ENCODE assay signal across 9 mouse cellular contexts in the genomic region with DNA sequence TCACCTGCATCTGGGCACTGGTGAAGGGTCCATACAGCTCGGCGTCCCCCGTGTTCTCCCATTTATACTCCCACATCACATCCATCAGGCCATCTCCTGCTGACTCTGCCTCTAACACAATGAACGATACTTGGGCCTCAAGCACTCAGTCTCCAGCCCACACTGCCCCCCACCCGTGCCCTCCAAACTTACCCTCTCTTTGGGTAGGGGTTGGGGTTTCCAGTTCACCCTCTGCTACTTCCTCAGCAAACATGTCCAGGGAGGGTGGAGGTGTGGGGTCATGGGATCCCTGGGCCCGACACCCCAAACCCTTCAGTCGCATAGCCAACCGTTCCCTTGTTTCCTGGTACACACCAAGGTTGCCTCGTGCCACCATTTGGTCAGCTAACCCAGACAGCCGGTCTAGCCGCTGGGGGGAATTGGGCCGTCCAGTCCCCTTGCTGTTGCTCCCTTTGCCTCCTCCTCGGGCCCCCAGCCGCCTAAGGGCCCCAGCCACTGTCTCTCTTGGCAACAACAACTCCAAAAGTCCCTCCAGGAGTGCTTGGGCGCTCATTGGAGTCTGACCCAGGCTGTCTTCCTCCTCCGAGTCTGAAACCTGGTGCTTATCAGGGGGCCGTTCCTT. TPM values are rescaled to one million over a fixed set of nuclear protein-coding genes. Genes with fewer than 3 reads are reported as not detected.
DNase-seq lines count a peak whose midpoint lies in the region; ATAC-seq lines count a peak whose summit lies in the region.
"Had no signal": no experiment of that assay in that cellular context is flagged by ENCODE, and none has a peak within 500 bp of the region (broad histone marks: within the 10 kb centered on the region; RNA-seq: fewer than 3 reads in every experiment).

No protein-coding gene starts in this region.

- H3K36me3 ChIP-seq in lung, embryonic 15.5 days = peaks cover 58% of the 10 kb centered on the region
- peaks cover 74% of the 10 kb centered on the region for H3K36me3 ChIP-seq in limb, embryonic 10.5 days
- peaks cover 67% of the 10 kb centered on the region for H3K36me3 ChIP-seq in neural tube, embryonic 13.5 days

- DNase-seq in cerebellum, adult 9-10 months = peak; percentile 33
- DNase-seq in cerebellum, postnatal 14 days = no peak
- DNase-seq in lung, postnatal 10 days = no peak
- DNase-seq in limb, embryonic 10.5 days (ENCODE audit: low spot score) = no peak
- DNase-seq in ovary, postnatal 10 days (ENCODE audit: low spot score) = no peak
- no peak for DNase-seq in right cerebral cortex, postnatal 14 days
- DNase-seq: kidney, adult 2 months had no signal

- H3K9ac ChIP-seq in lung, embryonic 15.5 days = no peak overlapping the region
- H3K9ac ChIP-seq in neural tube, embryonic 13.5 days = no peak overlapping the region

- WGBS in lung, embryonic 15.5 days = 85% methylated on average over 17 of the region's 17 CpGs
- WGBS in limb, embryonic 10.5 days = 95% methylated on average over 17 of the region's 17 CpGs
- 93% methylated on average over 17 of the region's 17 CpGs for WGBS in neural tube, embryonic 13.5 days

- H3K4me2 ChIP-seq in lung, embryonic 15.5 days = peak overlapping the region; percentile 73
- peak overlapping the region; percentile 77 for H3K4me2 ChIP-seq in neural tube, embryonic 13.5 days

- ATAC-seq in lung, embryonic 15.5 days (ENCODE audit: borderline replicate concordance, extremely low read depth, low FRiP score, low TSS enrichment) = no peak
- no peak for ATAC-seq in neural tube, embryonic 13.5 days (ENCODE audit: low read depth)

- peaks cover 20% of the 10 kb centered on the region for H3K4me1 ChIP-seq in lung, embryonic 15.5 days
- peaks cover 24% of the 10 kb centered on the region for H3K4me1 ChIP-seq in limb, embryonic 10.5 days
- peaks cover 34% of the 10 kb centered on the region for H3K4me1 ChIP-seq in neural tube, embryonic 13.5 days (replicated peaks)

- H3K4me3 ChIP-seq in lung, embryonic 15.5 days = peak overlapping the region; percentile 70
- peak overlapping the region; percentile 75 for H3K4me3 ChIP-seq in limb, embryonic 10.5 days
- peak overlapping the region; percentile 73; the same call in 1 of the 2 replicates for H3K4me3 ChIP-seq in neural tube, embryonic 13.5 days

- no peaks in the 10 kb centered on the region for H3K27me3 ChIP-seq in lung, embryonic 15.5 days
- H3K27me3 ChIP-seq in limb, embryonic 10.5 days (ENCODE audit: low read depth, poor library complexity, severe bottlenecking) = no peaks in the 10 kb centered on the region
- no peaks in the 10 kb centered on the region for H3K27me3 ChIP-seq in neural tube, embryonic 13.5 days

- H3K27ac ChIP-seq in lung, embryonic 15.5 days = no peak overlapping the region
- H3K27ac ChIP-seq in limb, embryonic 10.5 days = peak overlapping the region; percentile 94
- H3K27ac ChIP-seq in neural tube, embryonic 13.5 days (replicated peaks) = no peak overlapping the region

- no peaks in the 10 kb centered on the region for H3K9me3 ChIP-seq in lung, embryonic 15.5 days
- no peaks in the 10 kb centered on the region for H3K9me3 ChIP-seq in limb, embryonic 10.5 days (replicated peaks)
- H3K9me3 ChIP-seq in neural tube, embryonic 13.5 days = no peaks in the 10 kb centered on the region

RNA-seq across cellular contexts. Expression of a gene that starts 1.7 kb away (rescaled TPM):
- 61.7 and 63.6 TPM in 2 replicates for polyA plus RNA-seq in lung, embryonic 15.5 days (2015; fragmentation: Nextera tagmentation; extraction: Ambion mirVana)
- polyA plus RNA-seq in limb, embryonic 10.5 days (2016; fragmentation: Nextera tagmentation; extraction: Ambion mirVana) = 85.9 and 94.0 TPM in 2 replicates
- polyA plus RNA-seq in neural tube, embryonic 13.5 days (2015; fragmentation: Nextera tagmentation; extraction: Ambion mirVana) = 78.7 and 80.0 TPM in 2 replicates

RNA-seq across cellular contexts. Expression of a gene that starts 14.1 kb away (rescaled TPM):
- 27.0 and 29.8 TPM in 2 replicates for polyA plus RNA-seq in lung, embryonic 15.5 days (2015; fragmentation: Nextera tagmentation; extraction: Ambion mirVana)
- polyA plus RNA-seq in limb, embryonic 10.5 days (2016; fragmentation: Nextera tagmentation; extraction: Ambion mirVana) = 32.1 and 34.8 TPM in 2 replicates
- 32.3 and 32.9 TPM in 2 replicates for polyA plus RNA-seq in neural tube, embryonic 13.5 days (2015; fragmentation: Nextera tagmentation; extraction: Ambion mirVana)

RNA-seq across cellular contexts. Expression of a gene that starts 14.6 kb away (rescaled TPM):
- polyA plus RNA-seq in lung, embryonic 15.5 days (2015; fragmentation: Nextera tagmentation; extraction: Ambion mirVana) = 14.0 and 21.2 TPM in 2 replicates
- polyA plus RNA-seq in limb, embryonic 10.5 days (2016; fragmentation: Nextera tagmentation; extraction: Ambion mirVana) = 8.8 and 13.1 TPM in 2 replicates
- 27.7 and 63.1 TPM in 2 replicates for polyA plus RNA-seq in neural tube, embryonic 13.5 days (2015; fragmentation: Nextera tagmentation; extraction: Ambion mirVana)

RNA-seq across cellular contexts. Expression of a gene that starts 38.7 kb away (rescaled TPM):
- 36.8 and 37.4 TPM in 2 replicates for polyA plus RNA-seq in lung, embryonic 15.5 days (2015; fragmentation: Nextera tagmentation; extraction: Ambion mirVana)
- 74.2 and 74.9 TPM in 2 replicates for polyA plus RNA-seq in limb, embryonic 10.5 days (2016; fragmentation: Nextera tagmentation; extraction: Ambion mirVana)
- polyA plus RNA-seq in neural tube, embryonic 13.5 days (2015; fragmentation: Nextera tagmentation; extraction: Ambion mirVana) = 54.7 and 58.0 TPM in 2 replicates

RNA-seq across cellular contexts. Expression of a gene that starts 38.8 kb away (rescaled TPM):
- 21.7 and 28.9 TPM in 2 replicates for polyA plus RNA-seq in lung, embryonic 15.5 days (2015; fragmentation: Nextera tagmentation; extraction: Ambion mirVana)
- polyA plus RNA-seq in limb, embryonic 10.5 days (2016; fragmentation: Nextera tagmentation; extraction: Ambion mirVana) = 27.0 and 29.9 TPM in 2 replicates
- polyA plus RNA-seq in neural tube, embryonic 13.5 days (2015; fragmentation: Nextera tagmentation; extraction: Ambion mirVana) = 16.2 and 23.7 TPM in 2 replicates
